ENCODE assay signal across 10 mouse cellular contexts in the genomic region with DNA sequence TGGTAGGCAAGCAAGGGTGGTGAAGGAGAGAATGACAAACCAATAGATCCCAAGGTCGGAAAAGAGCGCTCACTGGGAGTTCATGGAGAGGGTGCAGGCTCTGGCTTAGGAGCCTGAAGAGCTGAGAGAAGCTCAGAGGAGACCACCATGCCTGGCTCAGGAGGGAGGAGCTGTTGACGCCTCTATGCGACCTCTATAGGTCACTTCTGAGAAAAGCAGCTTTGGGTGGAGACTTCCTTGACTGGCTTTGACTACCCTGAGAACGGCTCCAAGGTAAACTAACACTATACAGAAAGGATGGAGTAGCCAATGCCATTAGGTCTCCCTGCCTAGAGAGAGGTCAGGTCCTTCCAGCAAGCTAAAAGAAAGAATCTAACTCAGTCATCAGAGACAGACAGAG.
DNase-seq lines count a peak whose midpoint lies in the region; ATAC-seq and TF ChIP-seq lines count a peak whose summit lies in the region.
"Had no signal": no experiment of that assay in that cellular context is flagged by ENCODE, and none has a peak within 500 bp of the region (broad histone marks: within the 10 kb centered on the region; RNA-seq: fewer than 3 reads in every experiment).

No protein-coding gene starts in this region.

- TF ChIP-seq EP300 in liver, embryonic 14.5 days (IDR thresholded peaks at IDR 0.05; ENCODE audit: low read depth) = no peak

- no peaks in the 10 kb centered on the region for H3K4me1 ChIP-seq in liver, embryonic 14.5 days (replicated peaks; ENCODE audit: control insufficient read depth in 2 of 2, insufficient read depth in 2 of 2, low read length in 1 of 2)
- no peaks in the 10 kb centered on the region for H3K4me1 ChIP-seq in liver, embryonic 12.5 days
- peaks cover 4% of the 10 kb centered on the region for H3K4me1 ChIP-seq in small intestine, adult 2 months (ENCODE audit: control insufficient read depth, insufficient read depth, insufficient read length, low read length)

- no peaks in the 10 kb centered on the region for H3K36me3 ChIP-seq in liver, embryonic 14.5 days (replicated peaks; ENCODE audit: control insufficient read depth, insufficient read depth, low read depth)
- H3K36me3 ChIP-seq in liver, embryonic 12.5 days = no peaks in the 10 kb centered on the region
- H3K36me3 ChIP-seq in small intestine, adult 2 months (ENCODE audit: control insufficient read depth, insufficient read depth, low read length) = no peaks in the 10 kb centered on the region
- H3K36me3 ChIP-seq: neural tube, embryonic 13.5 days had no signal

- H3K4me2 ChIP-seq in liver, embryonic 14.5 days (ENCODE audit: low read depth) = no peak overlapping the region
- H3K4me2 ChIP-seq in liver, embryonic 12.5 days = no peak overlapping the region
- H3K4me2 ChIP-seq: neural tube, embryonic 13.5 days had no signal

- H3K4me3 ChIP-seq in liver, embryonic 14.5 days (ENCODE audit: insufficient read depth in 1 of 2, low read depth in 2 of 2, low read length in 2 of 2) = no peak overlapping the region
- H3K4me3 ChIP-seq in liver, embryonic 12.5 days = no peak overlapping the region
- H3K4me3 ChIP-seq in small intestine, adult 2 months (ENCODE audit: low read depth, low read length) = no peak overlapping the region
- H3K4me3 ChIP-seq: neural tube, embryonic 13.5 days had no signal

- DNase-seq in liver, embryonic 14.5 days (ENCODE audit: low read depth in 3 of 3, low spot score in 3 of 3) = no peak
- DNase-seq in ES-CJ7 (ENCODE audit: low read depth, low spot score) = peak; percentile 64
- peak; percentile 70 for DNase-seq in embryo, embryonic 10 days (ENCODE audit: low spot score)
- no peak for DNase-seq in right cerebral cortex, adult 2 months (ENCODE audit: low spot score in 2 of 2)
- DNase-seq: kidney, postnatal 10 days; left cerebral cortex, postnatal 4 days had no signal

- no peak overlapping the region for H3K9ac ChIP-seq in liver, embryonic 14.5 days (replicated peaks)
- no peak overlapping the region for H3K9ac ChIP-seq in liver, embryonic 12.5 days
- H3K9ac ChIP-seq: neural tube, embryonic 13.5 days had no signal

- H3K27ac ChIP-seq in liver, embryonic 14.5 days = no peak overlapping the region
- H3K27ac ChIP-seq in liver, embryonic 12.5 days = no peak overlapping the region
- H3K27ac ChIP-seq in small intestine, adult 2 months (ENCODE audit: insufficient read depth, low read depth, low read length) = no peak overlapping the region
- H3K27ac ChIP-seq: neural tube, embryonic 13.5 days had no signal

- no peaks in the 10 kb centered on the region for H3K9me3 ChIP-seq in liver, embryonic 14.5 days (ENCODE audit: control insufficient read depth, low read length)
- H3K9me3 ChIP-seq in liver, embryonic 12.5 days (replicated peaks) = no peaks in the 10 kb centered on the region
- H3K9me3 ChIP-seq: neural tube, embryonic 13.5 days had no signal

- WGBS in liver, embryonic 14.5 days (ENCODE audit: insufficient replicate concordance) = 24% methylated on average over 5 of the region's 5 CpGs
- WGBS in liver, embryonic 12.5 days (ENCODE audit: insufficient replicate concordance) = 23% methylated on average over 5 of the region's 5 CpGs
- 46% methylated on average over 5 of the region's 5 CpGs for WGBS in small intestine, adult 2 months

- no peaks in the 10 kb centered on the region for H3K27me3 ChIP-seq in liver, embryonic 14.5 days (ENCODE audit: control insufficient read depth, insufficient read depth, low read length)
- peaks cover 15% of the 10 kb centered on the region; the same call in 1 of the 2 replicates for H3K27me3 ChIP-seq in liver, embryonic 12.5 days (replicated peaks)
- no peaks in the 10 kb centered on the region for H3K27me3 ChIP-seq in small intestine, adult 2 months (ENCODE audit: control insufficient read depth, insufficient read depth, low read length)
- H3K27me3 ChIP-seq: neural tube, embryonic 13.5 days had no signal

- ATAC-seq in liver, embryonic 14.5 days (ENCODE audit: insufficient read depth) = no peak
- ATAC-seq in liver, embryonic 12.5 days = no peak
- ATAC-seq in cerebellum, adult (ENCODE audit: insufficient number of reproducible peaks, low FRiP score, low TSS enrichment) = no peak

- TF ChIP-seq POLR2A in small intestine, adult 2 months (IDR thresholded peaks at IDR 0.05; ENCODE audit: low read depth, low read length) = no peak

- TF ChIP-seq CTCF in liver, embryonic 14.5 days (IDR thresholded peaks at IDR 0.05; ENCODE audit: low read depth) = peak; percentile 43
- TF ChIP-seq CTCF in small intestine, adult 2 months (IDR thresholded peaks at IDR 0.05; ENCODE audit: extremely low read depth, insufficient read length, insufficient replicate concordance, low read depth, low read length) = peak; percentile 32; the same call in 1 of the 2 replicates

Comparison
In these comparisons a context has a peak if more than half of its experiments do, and no peak if none do; other contexts are left out.
1. DNase-seq: peak in ES-CJ7 (single experiment) and embryo, embryonic 10 days (single experiment); none in liver, embryonic 14.5 days (0 of 3) and right cerebral cortex, adult 2 months (0 of 2).